Mouse (Mus musculus) hindbrain, embryonic 16.5 days (tissue): ENCODE data around the gene 6820408C15Rik. TPM values are rescaled to one million over a fixed set of nuclear protein-coding genes. Genes with fewer than 3 reads are reported as not detected.
"Not testable (repeated sequence)": the region's sequence is repeated elsewhere in the genome, so short reads cannot be mapped to it uniquely, and the experiment has no call there.

Experiments
- ATAC-seq: fragments of 200-750 bp; cut with Nextera tagmentation; 2 replicates; pipeline ENCODE4 v1.8.0; 2017; ENCODE audit warnings: moderate TSS enrichment, moderate library complexity
- H3K27ac ChIP-seq: fragments of 300-500 bp; sonication (generic); 2 replicates; pipeline ENCODE4 v1.5.1; 2014; ENCODE audit warnings: low read depth, mild to moderate bottlenecking, control low read depth, low read length, moderate library complexity
- H3K27me3 ChIP-seq: fragments of 300-500 bp; sonication (generic); replicated peaks from 2 replicates; pipeline ENCODE4 v1.6.1; 2014; ENCODE audit warnings: low read length; ENCODE audit not compliant: control insufficient read depth, insufficient read depth
- H3K36me3 ChIP-seq: fragments of 300-500 bp; sonication (generic); 2 replicates; pipeline ENCODE4 v1.6.1; 2014; ENCODE audit warnings: mild to moderate bottlenecking, low read length, moderate library complexity, mixed read lengths; ENCODE audit not compliant: control insufficient read depth, insufficient read depth
- H3K4me1 ChIP-seq: fragments of 300-500 bp; sonication (generic); 2 replicates; pipeline ENCODE4 v1.6.1; 2014; ENCODE audit warnings: low read depth, low read length; ENCODE audit not compliant: control insufficient read depth, insufficient read depth
- H3K4me2 ChIP-seq: fragments of 300-500 bp; sonication (generic); 2 replicates; pipeline ENCODE4 v1.6.1; 2014; ENCODE audit warnings: mild to moderate bottlenecking, low read length, control low read depth, moderate library complexity
- H3K4me3 ChIP-seq: fragments of 300-500 bp; sonication (generic); 2 replicates; pipeline ENCODE4 v1.5.1; 2014; ENCODE audit warnings: mild to moderate bottlenecking, low read length, control low read depth, moderate library complexity
- H3K9ac ChIP-seq: fragments of 300-500 bp; sonication (generic); 2 replicates; pipeline ENCODE4 v1.6.1; 2014; ENCODE audit warnings: low read depth, mild to moderate bottlenecking, control low read depth, low read length, moderate library complexity
- H3K9me3 ChIP-seq: fragments of 300-500 bp; sonication (generic); 2 replicates; pipeline ENCODE4 v1.6.1; 2014; ENCODE audit warnings: mild to moderate bottlenecking, low read length, moderate library complexity; ENCODE audit not compliant: control insufficient read depth
- WGBS: fragments of 180-500 bp; shearing (Covaris S2); extraction: QIAGEN DNeasy Blood & Tissue Kit; methylation state at CpG from one replicate; pipeline ENCODE4 v1.1.7; 2014; 5-methylcytosine and 5-hydroxymethylcytosine counted together
- polyA plus RNA-seq: library from polyadenylated mRNA; unstranded; fragments of >200 nt; fragmentation: Nextera tagmentation; extraction: Ambion mirVana; gene quantifications from 2 replicates; pipeline ENCODE4 v1.2.1, GENCODE M21; 2015

Gene 6820408C15Rik
- polyA plus RNA-seq, 1 experiment from 2014 or later: 4.1 TPM

- no peak overlapping the region; the same call in 1 of the 2 replicates for H3K27ac ChIP-seq
- no peaks in the 10 kb centered on the region for H3K9me3 ChIP-seq
- ATAC-seq: no peak
- H3K36me3 ChIP-seq: no peaks in the 10 kb centered on the region
- WGBS: 96% methylated on average over 3 of the region's 3 CpGs
- H3K4me1 ChIP-seq: peaks cover 28% of the 10 kb centered on the region
- H3K4me3 ChIP-seq: peak overlapping the region; percentile 86
- H3K4me2 ChIP-seq: peak overlapping the region; percentile 80
- peak overlapping the region; percentile 83; the same call in 1 of the 2 replicates for H3K9ac ChIP-seq
- no peaks in the 10 kb centered on the region for H3K27me3 ChIP-seq
Measured at GRCm38 (mm10) chr2:152415786-152416185, 399 bp downstream of the 6820408C15Rik start.

GRCm38 (mm10) chr2:152427493-152427892, 12.1 kb downstream of the 6820408C15Rik start:
- no peaks in the 10 kb centered on the region for H3K27me3 ChIP-seq
- no peaks in the 10 kb centered on the region for H3K36me3 ChIP-seq
- ATAC-seq: peak; percentile 68
- H3K9ac ChIP-seq: no peak overlapping the region
- WGBS: 5% methylated on average over 12 of the region's 12 CpGs
- no peaks in the 10 kb centered on the region for H3K9me3 ChIP-seq
- peaks cover 2% of the 10 kb centered on the region for H3K4me1 ChIP-seq
- no peak overlapping the region for H3K27ac ChIP-seq
- H3K4me2 ChIP-seq: peak overlapping the region; percentile 41
- 0 out of 2 replicates have a peak overlapping the region, but pooled peaks have one; percentile 6 for H3K4me3 ChIP-seq

- WGBS: 76% methylated on average over 2 of the region's 2 CpGs
- H3K9ac ChIP-seq, H3K4me3 ChIP-seq, H3K4me2 ChIP-seq, H3K36me3 ChIP-seq, H3K9me3 ChIP-seq, H3K27me3 ChIP-seq, H3K4me1 ChIP-seq, ATAC-seq, H3K27ac ChIP-seq: not testable (repeated sequence)
Measured at GRCm38 (mm10) chr2:152428481-152428880, 13.1 kb downstream of the 6820408C15Rik start.

- H3K36me3 ChIP-seq: no peaks in the 10 kb centered on the region
- no peak overlapping the region for H3K4me2 ChIP-seq
- H3K9me3 ChIP-seq: no peaks in the 10 kb centered on the region
- H3K4me1 ChIP-seq: peaks cover 5% of the 10 kb centered on the region
- 0 out of 2 replicates have a peak, but pooled peaks have one; percentile 12 for ATAC-seq
- no peak overlapping the region for H3K4me3 ChIP-seq
- WGBS: 70% methylated on average over 7 of the region's 7 CpGs
- no peak overlapping the region for H3K9ac ChIP-seq
- no peak overlapping the region for H3K27ac ChIP-seq
- H3K27me3 ChIP-seq: no peaks in the 10 kb centered on the region
Measured at GRCm38 (mm10) chr2:152436405-152436901, 21.1 kb downstream of the 6820408C15Rik start.

- Histone ChIP-seq H3K27me3 (no peaks in the 10 kb centered on the region), H3K27ac (0 out of 2 replicates have a peak overlapping the region, but pooled peaks have one; percentile 3), H3K9me3 (no peaks in the 10 kb centered on the region), H3K9ac (peak overlapping the region; percentile 63), H3K4me2 (peak overlapping the region; percentile 66), H3K4me3 (peak overlapping the region; percentile 36), H3K4me1 (peaks cover 5% of the 10 kb centered on the region), H3K36me3 (no peaks in the 10 kb centered on the region)
- peak; percentile 91 for ATAC-seq
- WGBS: 4% methylated on average over 22 of the region's 23 CpGs
Measured at GRCm38 (mm10) chr2:152436983-152437860, 21.8 kb downstream of the 6820408C15Rik start.

- no peak overlapping the region for H3K4me2 ChIP-seq
- no peaks in the 10 kb centered on the region for H3K27me3 ChIP-seq
- H3K36me3 ChIP-seq: no peaks in the 10 kb centered on the region
- H3K4me1 ChIP-seq: peaks cover 5% of the 10 kb centered on the region
- ATAC-seq: no peak
- H3K27ac ChIP-seq: no peak overlapping the region
- WGBS: 71% methylated on average over 1 of the region's 1 CpGs
- no peaks in the 10 kb centered on the region for H3K9me3 ChIP-seq
- H3K9ac ChIP-seq: no peak overlapping the region
- no peak overlapping the region for H3K4me3 ChIP-seq
Measured at GRCm38 (mm10) chr2:152438963-152439362, 23.6 kb downstream of the 6820408C15Rik start.

- no peaks in the 10 kb centered on the region for H3K9me3 ChIP-seq
- 86% methylated on average over 2 of the region's 2 CpGs for WGBS
Measured at GRCm38 (mm10) chr2:152439833-152440232, 24.4 kb downstream of the 6820408C15Rik start.

GRCm38 (mm10) chr2:152442322-152442721, 26.9 kb downstream of the 6820408C15Rik start:
- WGBS: 60% methylated on average over 4 of the region's 4 CpGs
- no peak overlapping the region for H3K27ac ChIP-seq
- H3K27me3 ChIP-seq: no peaks in the 10 kb centered on the region
- no peaks in the 10 kb centered on the region for H3K9me3 ChIP-seq
- ATAC-seq: no peak
- H3K4me1 ChIP-seq: peaks cover 2% of the 10 kb centered on the region
- no peaks in the 10 kb centered on the region for H3K36me3 ChIP-seq
- no peak overlapping the region for H3K9ac ChIP-seq
- no peak overlapping the region for H3K4me2 ChIP-seq
- H3K4me3 ChIP-seq: no peak overlapping the region

More at GRCm38 (mm10) chr2:152439833-152440232, 24.4 kb downstream of the 6820408C15Rik start:
- Histone ChIP-seq H3K4me2 (no peak overlapping the region), H3K27me3 (no peaks in the 10 kb centered on the region), H3K4me1 (peaks cover 5% of the 10 kb centered on the region), H3K27ac (no peak overlapping the region), H3K9ac (no peak overlapping the region), H3K4me3 (no peak overlapping the region), H3K36me3 (no peaks in the 10 kb centered on the region)
- no peak for ATAC-seq

- ATAC-seq: no peak
Measured at GRCm38 (mm10) chr2:152443281-152443680, 27.9 kb downstream of the 6820408C15Rik start.

More at GRCm38 (mm10) chr2:152443281-152443680, 27.9 kb downstream of the 6820408C15Rik start:
- no peaks in the 10 kb centered on the region for H3K36me3 ChIP-seq
- no peak overlapping the region for H3K4me3 ChIP-seq
- H3K27ac ChIP-seq: no peak overlapping the region
- no peaks in the 10 kb centered on the region for H3K4me1 ChIP-seq
- no peak overlapping the region for H3K9ac ChIP-seq
- no peaks in the 10 kb centered on the region for H3K9me3 ChIP-seq
- no peak overlapping the region for H3K4me2 ChIP-seq
- WGBS: 62% methylated on average over 8 of the region's 8 CpGs
- H3K27me3 ChIP-seq: no peaks in the 10 kb centered on the region
